Mouse (Mus musculus): Measurements from ENCODE around the gene Fam181a. TPM values are rescaled to one million over a fixed set of nuclear protein-coding genes. Genes with fewer than 3 reads are reported as not detected.

Gene Fam181a
- total RNA-seq (2014; rRNA removed; ENCODE audit: low replicate concordance) (not detected in 2 replicates), polyA plus RNA-seq (2015; fragmentation: Nextera tagmentation; extraction: Ambion mirVana) (not detected in 2 replicates)

- no peak for DNase-seq (ENCODE audit: low spot score)
- no peak within 1 kb of the TSS for H3K27ac ChIP-seq (ENCODE audit: low read depth)
- 69% methylated on average over 2 of the region's 2 CpGs for WGBS
Measured at GRCm38 (mm10) chr12:103310744-103311267, at the start of gene Fam181a. Gene Fam181a (plus strand): TSS chr12:103310975.

GRCm38 (mm10) chr12:103262017-103262865 is 48.5 kb upstream of the Fam181a start:
- H3K4me3 ChIP-seq (ENCODE audit: low read depth, low read length), result no peak overlapping the region
- ATAC-seq (ENCODE audit: insufficient read depth, low read depth) (no peak), DNase-seq (ENCODE audit: low spot score) (no peak)

More at GRCm38 (mm10) chr12:103310744-103311267, at the start of gene Fam181a:
- no peak for ATAC-seq (ENCODE audit: insufficient read depth, low read depth)
- no peak within 1 kb of the TSS for H3K4me2 ChIP-seq (ENCODE audit: low read depth, low read length)
- H3K4me3 ChIP-seq (ENCODE audit: low read depth, low read length), result no peak within 1 kb of the TSS
- H3K36me3 ChIP-seq (replicated peaks; ENCODE audit: control insufficient read depth, insufficient read depth, low read length), result no peaks in the 10 kb centered on the region
- peaks cover 8% of the 10 kb centered on the region; the same call in 1 of the 2 replicates for H3K27me3 ChIP-seq (ENCODE audit: control insufficient read depth, insufficient read depth, low read length)
- no peaks in the 10 kb centered on the region for H3K9me3 ChIP-seq (replicated peaks; ENCODE audit: control insufficient read depth, low read length)
- TF ChIP-seq CTCF (IDR thresholded peaks at IDR 0.05; ENCODE audit: low read depth) (no peak), EP300 (IDR thresholded peaks at IDR 0.05; ENCODE audit: low read depth) (no peak)
- no peaks in the 10 kb centered on the region for H3K4me1 ChIP-seq (ENCODE audit: control insufficient read depth, insufficient read depth)
- no peak within 1 kb of the TSS for H3K9ac ChIP-seq (replicated peaks; ENCODE audit: low read depth, low read length)

GRCm38 (mm10) chr12:103266605-103267004 is 44.2 kb upstream of the Fam181a start:
- Histone ChIP-seq H3K27me3 (ENCODE audit: control insufficient read depth, insufficient read depth, low read length) (no peaks in the 10 kb centered on the region), H3K4me1 (ENCODE audit: control insufficient read depth, insufficient read depth) (no peaks in the 10 kb centered on the region), H3K4me3 (ENCODE audit: low read depth, low read length) (no peak overlapping the region), H3K36me3 (replicated peaks; ENCODE audit: control insufficient read depth, insufficient read depth, low read length) (no peaks in the 10 kb centered on the region), H3K27ac (ENCODE audit: low read depth) (no peak overlapping the region), H3K9me3 (replicated peaks; ENCODE audit: control insufficient read depth, low read length) (no peaks in the 10 kb centered on the region), H3K4me2 (ENCODE audit: low read depth, low read length) (no peak overlapping the region), H3K9ac (replicated peaks; ENCODE audit: low read depth, low read length) (no peak overlapping the region)
- ATAC-seq (ENCODE audit: insufficient read depth, low read depth) (no peak), DNase-seq (ENCODE audit: low spot score) (no peak)
- TF ChIP-seq EP300 (IDR thresholded peaks at IDR 0.05; ENCODE audit: low read depth), result no peak
- no peak for TF ChIP-seq CTCF (IDR thresholded peaks at IDR 0.05; ENCODE audit: low read depth)
- WGBS, result 21% methylated on average over 3 of the region's 3 CpGs

More at GRCm38 (mm10) chr12:103262017-103262865, 48.5 kb upstream of the Fam181a start:
- 59% methylated on average over 13 of the region's 13 CpGs for WGBS
- no peak overlapping the region for H3K9ac ChIP-seq (replicated peaks; ENCODE audit: low read depth, low read length)
- no peaks in the 10 kb centered on the region for H3K4me1 ChIP-seq (ENCODE audit: control insufficient read depth, insufficient read depth)
- no peak overlapping the region for H3K4me2 ChIP-seq (ENCODE audit: low read depth, low read length)
- no peaks in the 10 kb centered on the region for H3K9me3 ChIP-seq (replicated peaks; ENCODE audit: control insufficient read depth, low read length)
- H3K27ac ChIP-seq (ENCODE audit: low read depth), result no peak overlapping the region
- no peaks in the 10 kb centered on the region for H3K36me3 ChIP-seq (replicated peaks; ENCODE audit: control insufficient read depth, insufficient read depth, low read length)
- H3K27me3 ChIP-seq (ENCODE audit: control insufficient read depth, insufficient read depth, low read length), result no peaks in the 10 kb centered on the region
- no peak for TF ChIP-seq EP300 (IDR thresholded peaks at IDR 0.05; ENCODE audit: low read depth)
- peak; percentile 15 for TF ChIP-seq CTCF (IDR thresholded peaks at IDR 0.05; ENCODE audit: low read depth)

- Histone ChIP-seq H3K9ac (replicated peaks; ENCODE audit: low read depth, low read length) (no peak overlapping the region), H3K27ac (ENCODE audit: low read depth) (no peak overlapping the region), H3K4me2 (ENCODE audit: low read depth, low read length) (no peak overlapping the region), H3K4me1 (ENCODE audit: control insufficient read depth, insufficient read depth) (no peaks in the 10 kb centered on the region), H3K9me3 (replicated peaks; ENCODE audit: control insufficient read depth, low read length) (no peaks in the 10 kb centered on the region), H3K4me3 (ENCODE audit: low read depth, low read length) (no peak overlapping the region), H3K36me3 (replicated peaks; ENCODE audit: control insufficient read depth, insufficient read depth, low read length) (no peaks in the 10 kb centered on the region), H3K27me3 (ENCODE audit: control insufficient read depth, insufficient read depth, low read length) (no peaks in the 10 kb centered on the region)
- WGBS, result 77% methylated on average over 3 of the region's 3 CpGs
- DNase-seq (ENCODE audit: low spot score) (no peak), ATAC-seq (ENCODE audit: insufficient read depth, low read depth) (no peak)
- TF ChIP-seq CTCF (IDR thresholded peaks at IDR 0.05; ENCODE audit: low read depth) (no peak), EP300 (IDR thresholded peaks at IDR 0.05; ENCODE audit: low read depth) (no peak)
Measured at GRCm38 (mm10) chr12:103272176-103272575, 38.6 kb upstream of the Fam181a start.

GRCm38 (mm10) chr12:103273051-103273450 is 37.7 kb upstream of the Fam181a start:
- DNase-seq (ENCODE audit: low spot score), result no peak
- H3K27ac ChIP-seq (ENCODE audit: low read depth), result no peak overlapping the region
- H3K36me3 ChIP-seq (replicated peaks; ENCODE audit: control insufficient read depth, insufficient read depth, low read length), result no peaks in the 10 kb centered on the region
- H3K4me3 ChIP-seq (ENCODE audit: low read depth, low read length), result no peak overlapping the region
- ATAC-seq (ENCODE audit: insufficient read depth, low read depth), result no peak
- no peaks in the 10 kb centered on the region for H3K9me3 ChIP-seq (replicated peaks; ENCODE audit: control insufficient read depth, low read length)
- H3K9ac ChIP-seq (replicated peaks; ENCODE audit: low read depth, low read length), result no peak overlapping the region
- TF ChIP-seq CTCF (IDR thresholded peaks at IDR 0.05; ENCODE audit: low read depth) (no peak), EP300 (IDR thresholded peaks at IDR 0.05; ENCODE audit: low read depth) (no peak)
- H3K27me3 ChIP-seq (ENCODE audit: control insufficient read depth, insufficient read depth, low read length), result no peaks in the 10 kb centered on the region
- 55% methylated on average over 6 of the region's 6 CpGs for WGBS
- no peak overlapping the region for H3K4me2 ChIP-seq (ENCODE audit: low read depth, low read length)
- H3K4me1 ChIP-seq (ENCODE audit: control insufficient read depth, insufficient read depth), result no peaks in the 10 kb centered on the region

Data from heart, postnatal 0 days (tissue).